Mouse (Mus musculus) bone marrow macrophage, adult 2 months (primary cell): ENCODE results near the gene Rhof. TPM values are rescaled to one million over a fixed set of nuclear protein-coding genes. Genes with fewer than 3 reads are reported as not detected.

Source experiments
- H3K27ac ChIP-seq: 2 replicates; pipeline ENCODE4 v1.5.1; 2012; ENCODE audit warnings: low read depth, low read length; ENCODE audit not compliant: insufficient read depth
- H3K4me1 ChIP-seq: 2 replicates; pipeline ENCODE4 v1.6.1; 2012; ENCODE audit warnings: low read length; ENCODE audit not compliant: control insufficient read depth, insufficient read depth
- H3K4me3 ChIP-seq: 2 replicates; pipeline ENCODE4 v1.5.1; 2012; ENCODE audit warnings: mild to moderate bottlenecking, low read length, moderate library complexity; ENCODE audit not compliant: insufficient read depth
- CTCF ChIP-seq: IDR thresholded peaks from 2 replicates; pipeline ENCODE4 v1.5.1; 2012; ENCODE audit warnings: low read depth, mild to moderate bottlenecking, low read length, moderate library complexity
- POLR2A ChIP-seq: IDR thresholded peaks from 2 replicates; pipeline ENCODE4 v1.6.1; 2012; ENCODE audit warnings: mild to moderate bottlenecking, low read depth, low read length, borderline replicate concordance
- polyA plus RNA-seq: library from polyadenylated mRNA; stranded (reverse); fragments of >200 nt; gene quantifications from 2 replicates; pipeline ENCODE4 v1.2.4, GENCODE M21; 2012; ENCODE audit not compliant: missing spikeins, insufficient read depth, insufficient read length

The Rhof gene
- polyA plus RNA-seq, 1 experiment = 1.8 TPM

GRCm38 (mm10) chr5:123059757-123060520, 72.6 kb downstream of the Rhof start:
- no peak overlapping the region for H3K27ac ChIP-seq
- peaks cover 22% of the 10 kb centered on the region for H3K4me1 ChIP-seq
- TF ChIP-seq POLR2A = no peak
- peak; percentile 51 for TF ChIP-seq CTCF
- no peak overlapping the region for H3K4me3 ChIP-seq

- peaks cover 22% of the 10 kb centered on the region for H3K4me1 ChIP-seq
- TF ChIP-seq CTCF (no peak), POLR2A (no peak)
- H3K27ac ChIP-seq = peak overlapping the region; percentile 78
- peak overlapping the region; percentile 50 for H3K4me3 ChIP-seq
Observed at GRCm38 (mm10) chr5:123058251-123059102, 74.0 kb downstream of the Rhof start.

- TF ChIP-seq CTCF (no peak), POLR2A (no peak)
- Histone ChIP-seq H3K27ac (peak overlapping the region; percentile 78), H3K4me3 (peak overlapping the region; percentile 50), H3K4me1 (peaks cover 22% of the 10 kb centered on the region)
Observed at GRCm38 (mm10) chr5:123057366-123058250, 74.9 kb downstream of the Rhof start.

Other genes with a start within 250 kb of the Rhof start
- gene Kdm2b, start 142.9 kb downstream of the Rhof start, polyA plus RNA-seq = 26.6 and 26.9 TPM in 2 replicates
- 59.9 and 68.5 TPM in 2 replicates for gene Orai1, start 117.6 kb downstream of the Rhof start, polyA plus RNA-seq
- not detected in 2 replicates for gene Morn3, start 85.7 kb downstream of the Rhof start, polyA plus RNA-seq
- gene Tmem120b, start 64.3 kb downstream of the Rhof start, polyA plus RNA-seq = 4.3 and 6.8 TPM in 2 replicates
- 27.3 and 28.2 TPM in 2 replicates for gene Setd1b, start 9.5 kb upstream of the Rhof start, polyA plus RNA-seq
- 31.0 and 31.4 TPM in 2 replicates for gene Psmd9, start 36.7 kb upstream of the Rhof start, polyA plus RNA-seq
- not detected in 2 replicates for gene Hpd, start 50.0 kb upstream of the Rhof start, polyA plus RNA-seq
- 0.32 and 0.79 TPM in 2 replicates for gene Wdr66, start 119.4 kb upstream of the Rhof start, polyA plus RNA-seq
- gene Bcl7a, start 211.1 kb upstream of the Rhof start, polyA plus RNA-seq = 2.7 and 3.3 TPM in 2 replicates